Mouse (Mus musculus) heart, embryonic 15.5 days (tissue): Measurements from ENCODE around the gene Ripor2. TPM values are rescaled to one million over a fixed set of nuclear protein-coding genes. Genes with fewer than 3 reads are reported as not detected.
"Not testable (repeated sequence)": the region's sequence is repeated elsewhere in the genome, so short reads cannot be mapped to it uniquely, and the experiment has no call there.

Experiments used
- ATAC-seq: fragments of 200-750 bp; cut with Nextera tagmentation; replicated peaks from 2 replicates; pipeline ENCODE4 v1.8.0; 2017; ENCODE audit warnings: low read depth, moderate TSS enrichment; ENCODE audit not compliant: insufficient number of reproducible peaks, insufficient read depth, low FRiP score
- H3K27ac ChIP-seq: fragments of 300-500 bp; sonication (generic); 2 replicates; pipeline ENCODE4 v1.5.1; 2015; ENCODE audit warnings: mild to moderate bottlenecking, inconsistent platforms
- H3K27me3 ChIP-seq: fragments of 300-500 bp; sonication (generic); 2 replicates; pipeline ENCODE4 v1.6.1; 2015; ENCODE audit warnings: inconsistent platforms
- H3K36me3 ChIP-seq: fragments of 300-500 bp; sonication (generic); 2 replicates; pipeline ENCODE4 v1.6.1; 2015; ENCODE audit warnings: mild to moderate bottlenecking, inconsistent platforms
- H3K4me1 ChIP-seq: fragments of 300-500 bp; sonication (generic); replicated peaks from 2 replicates; pipeline ENCODE4 v1.6.1; 2015; ENCODE audit warnings: inconsistent platforms
- H3K4me2 ChIP-seq: fragments of 300-500 bp; sonication (generic); 2 replicates; pipeline ENCODE4 v1.6.1; 2015; ENCODE audit warnings: inconsistent platforms, mild to moderate bottlenecking, moderate library complexity
- H3K4me3 ChIP-seq: fragments of 300-500 bp; sonication (generic); 2 replicates; pipeline ENCODE4 v1.5.1; 2015; ENCODE audit warnings: mild to moderate bottlenecking, inconsistent platforms
- H3K9ac ChIP-seq: fragments of 300-500 bp; sonication (generic); 2 replicates; pipeline ENCODE4 v1.6.1; 2015; ENCODE audit warnings: mild to moderate bottlenecking, inconsistent platforms
- H3K9me3 ChIP-seq: fragments of 300-500 bp; sonication (generic); replicated peaks from 2 replicates; pipeline ENCODE4 v1.6.1; 2016; ENCODE audit warnings: inconsistent platforms
- WGBS: fragments of 180-500 bp; shearing (Covaris S2); methylation state at CpG from one replicate; pipeline ENCODE4 v1.1.7; 2015; ENCODE audit warnings: mixed read lengths; 5-methylcytosine and 5-hydroxymethylcytosine counted together
- polyA plus RNA-seq: library from polyadenylated mRNA; unstranded; fragments of >200 nt; fragmentation: Nextera tagmentation; extraction: Ambion mirVana; gene quantifications from 2 replicates; pipeline ENCODE4 v1.2.1, GENCODE M21; 2015

Ripor2 gene
- polyA plus RNA-seq, 1 experiment from 2014 or later, result 14.5 TPM

GRCm38 (mm10) chr13:24750807-24751206 is 168.8 kb downstream of the Ripor2 start:
- Histone ChIP-seq H3K4me3 (no peak overlapping the region), H3K27me3 (no peaks in the 10 kb centered on the region), H3K4me1 (0 out of 2 replicates have a peak, but pooled peaks cover 4% of the 10 kb centered on the region), H3K4me2 (no peak overlapping the region), H3K9me3 (no peaks in the 10 kb centered on the region), H3K36me3 (peaks cover 51% of the 10 kb centered on the region), H3K9ac (no peak overlapping the region), H3K27ac (no peak overlapping the region)
- no peak for ATAC-seq
- 90% methylated on average over 8 of the region's 8 CpGs for WGBS

GRCm38 (mm10) chr13:24751396-24751795 is 169.4 kb downstream of the Ripor2 start:
- Histone ChIP-seq H3K4me3 (no peak overlapping the region), H3K36me3 (peaks cover 57% of the 10 kb centered on the region), H3K9me3 (no peaks in the 10 kb centered on the region), H3K27ac (no peak overlapping the region), H3K4me2 (no peak overlapping the region), H3K27me3 (no peaks in the 10 kb centered on the region), H3K4me1 (0 out of 2 replicates have a peak, but pooled peaks cover 4% of the 10 kb centered on the region), H3K9ac (no peak overlapping the region)
- no peak for ATAC-seq
- 91% methylated on average over 8 of the region's 8 CpGs for WGBS

- no peaks in the 10 kb centered on the region for H3K27me3 ChIP-seq
- H3K27ac ChIP-seq, result no peak overlapping the region
- no peak overlapping the region for H3K9ac ChIP-seq
- H3K4me2 ChIP-seq, result no peak overlapping the region
- no peak for ATAC-seq
- H3K36me3 ChIP-seq, result peaks cover 57% of the 10 kb centered on the region
- WGBS, result 94% methylated on average over 3 of the region's 3 CpGs
- H3K4me1 ChIP-seq, result peaks cover 12% of the 10 kb centered on the region
- no peak overlapping the region for H3K4me3 ChIP-seq
- no peaks in the 10 kb centered on the region for H3K9me3 ChIP-seq
These were observed 174.8 kb downstream of the Ripor2 start for GRCm38 (mm10) chr13:24756756-24757155.

- ATAC-seq, result no peak
- H3K27ac ChIP-seq, result no peak overlapping the region
- H3K4me1 ChIP-seq, result peaks cover 19% of the 10 kb centered on the region
- no peaks in the 10 kb centered on the region for H3K27me3 ChIP-seq
- H3K36me3 ChIP-seq, result peaks cover 46% of the 10 kb centered on the region
- no peaks in the 10 kb centered on the region for H3K9me3 ChIP-seq
- H3K9ac ChIP-seq, result no peak overlapping the region
- WGBS, result 79% methylated on average over 12 of the region's 12 CpGs
- H3K4me3 ChIP-seq, result no peak overlapping the region
- H3K4me2 ChIP-seq, result no peak overlapping the region
These were observed 176.0 kb downstream of the Ripor2 start for GRCm38 (mm10) chr13:24757820-24758564.

- H3K4me3 ChIP-seq, result no peak overlapping the region
- H3K4me1 ChIP-seq, result peaks cover 19% of the 10 kb centered on the region
- H3K4me2 ChIP-seq, result no peak overlapping the region
- H3K36me3 ChIP-seq, result peaks cover 35% of the 10 kb centered on the region
- H3K27me3 ChIP-seq, result no peaks in the 10 kb centered on the region
- no peak for ATAC-seq
- WGBS, result 87% methylated on average over 10 of the region's 10 CpGs
- no peaks in the 10 kb centered on the region for H3K9me3 ChIP-seq
- H3K27ac ChIP-seq, result no peak overlapping the region
- no peak overlapping the region for H3K9ac ChIP-seq
These were observed 177.5 kb downstream of the Ripor2 start for GRCm38 (mm10) chr13:24759451-24759850.

GRCm38 (mm10) chr13:24760351-24760870 is 178.4 kb downstream of the Ripor2 start:
- WGBS, result 45% methylated on average over 5 of the region's 5 CpGs
- Histone ChIP-seq H3K36me3 (peaks cover 26% of the 10 kb centered on the region), H3K4me1 (peaks cover 19% of the 10 kb centered on the region), H3K9me3 (no peaks in the 10 kb centered on the region), H3K4me3 (peak overlapping the region; percentile 99), H3K27me3 (no peaks in the 10 kb centered on the region), H3K4me2 (peak overlapping the region; percentile 76), H3K9ac (peak overlapping the region; percentile 92), H3K27ac (peak overlapping the region; percentile 97)
- no peak for ATAC-seq

GRCm38 (mm10) chr13:24761083-24761402 is 179.1 kb downstream of the Ripor2 start:
- Histone ChIP-seq H3K9me3 (no peaks in the 10 kb centered on the region), H3K27me3 (no peaks in the 10 kb centered on the region), H3K4me3 (peak overlapping the region; percentile 99), H3K36me3 (peaks cover 20% of the 10 kb centered on the region), H3K4me2 (peak overlapping the region; percentile 76), H3K9ac (peak overlapping the region; percentile 92), H3K27ac (peak overlapping the region; percentile 97), H3K4me1 (peaks cover 19% of the 10 kb centered on the region)
- 3% methylated on average over 10 of the region's 10 CpGs for WGBS
- ATAC-seq, result no peak

- H3K27me3 ChIP-seq, result no peaks in the 10 kb centered on the region
- under 1% methylated on average over 79 of the region's 79 CpGs for WGBS
- H3K36me3 ChIP-seq, result peaks cover 14% of the 10 kb centered on the region; the same call in 1 of the 2 replicates
- H3K4me2 ChIP-seq, result peak within 1 kb of the TSS; percentile 76
- peak; percentile 98 for ATAC-seq
- peak within 1 kb of the TSS; percentile 92 for H3K9ac ChIP-seq
- H3K9me3 ChIP-seq, result no peaks in the 10 kb centered on the region
- peak within 1 kb of the TSS; percentile 99 for H3K4me3 ChIP-seq
- peaks cover 19% of the 10 kb centered on the region for H3K4me1 ChIP-seq
- peak within 1 kb of the TSS; percentile 97 for H3K27ac ChIP-seq
These were observed 179.6 kb downstream of the Ripor2 start, which contains the start of gene Gmnn for GRCm38 (mm10) chr13:24761403-24762227. TSS of gene Gmnn (minus strand) at chr13:24761923.

GRCm38 (mm10) chr13:24762254-24762653 is 180.3 kb downstream of the Ripor2 start:
- Histone ChIP-seq H3K9ac (peak overlapping the region; percentile 92; the same call in 1 of the 2 replicates), H3K4me2 (peak overlapping the region; percentile 76), H3K4me1 (peaks cover 19% of the 10 kb centered on the region), H3K27me3 (no peaks in the 10 kb centered on the region), H3K4me3 (peak overlapping the region; percentile 99), H3K9me3 (no peaks in the 10 kb centered on the region), H3K36me3 (peaks cover 9% of the 10 kb centered on the region; the same call in 1 of the 2 replicates), H3K27ac (peak overlapping the region; percentile 97)
- 27% methylated on average over 4 of the region's 4 CpGs for WGBS
- no peak for ATAC-seq

- H3K9ac ChIP-seq, H3K27ac ChIP-seq, ATAC-seq, H3K4me2 ChIP-seq, H3K27me3 ChIP-seq, H3K4me1 ChIP-seq, H3K4me3 ChIP-seq, H3K9me3 ChIP-seq, H3K36me3 ChIP-seq: not testable (repeated sequence)
- 72% methylated on average over 4 of the region's 4 CpGs for WGBS
These were observed 185.8 kb downstream of the Ripor2 start for GRCm38 (mm10) chr13:24767809-24768208.

GRCm38 (mm10) chr13:24771482-24771881 is 189.5 kb downstream of the Ripor2 start:
- not testable (repeated sequence) for H3K9me3 ChIP-seq, H3K27ac ChIP-seq, H3K4me2 ChIP-seq, H3K4me1 ChIP-seq, ATAC-seq, H3K9ac ChIP-seq, H3K4me3 ChIP-seq, H3K27me3 ChIP-seq, H3K36me3 ChIP-seq
- WGBS, result 91% methylated on average over 10 of the region's 10 CpGs
